Mouse (Mus musculus): ENCODE results near the gene Gm813.

The Gm813 gene

DNA sequence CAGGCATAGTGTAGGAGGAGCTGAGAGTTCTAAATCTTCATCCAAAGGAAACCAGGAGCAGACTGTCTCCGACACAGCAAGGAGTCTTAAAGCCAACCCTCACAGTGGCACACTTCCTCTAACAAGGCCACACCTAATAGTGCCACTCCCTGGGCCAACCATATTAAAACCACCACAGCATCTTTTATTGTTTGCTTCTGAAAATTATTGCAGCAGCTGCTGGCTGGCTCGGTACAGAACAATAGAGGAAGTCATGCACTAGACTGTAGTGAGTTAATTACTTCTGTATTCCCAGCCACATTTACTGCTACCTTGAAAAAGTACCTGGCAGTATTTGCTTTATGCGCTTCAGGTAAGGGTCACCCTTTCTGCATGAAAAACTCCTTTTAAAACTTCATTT lies 3.8 kb downstream of the Gm813 start:
- in situ Hi-C loops (cut with MboI, MseI) = loop anchor here in 1 of 2 experiments (25.0 kb wide), 1 partner anchor 799 kb away; the partner anchor contains the start of gene Gabrr3

DNA sequence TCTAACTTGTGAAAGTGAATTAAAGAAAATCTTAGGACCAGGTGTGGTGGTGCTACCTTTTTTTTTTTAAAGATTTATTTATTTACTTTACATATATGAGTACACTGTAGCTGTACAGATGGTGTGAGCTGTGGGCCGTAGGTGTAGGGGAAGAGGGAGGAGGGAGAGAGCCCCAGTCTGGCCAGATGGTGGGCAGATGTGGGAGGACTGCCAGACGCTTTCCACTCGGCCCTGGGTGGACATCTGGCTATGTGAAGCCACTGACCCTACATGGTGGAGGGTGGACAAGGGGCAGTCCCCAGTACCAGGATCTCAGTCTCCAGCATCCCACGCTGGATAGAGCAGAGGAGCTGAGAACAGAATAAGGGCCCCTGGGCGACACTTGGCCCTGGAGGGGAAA lies 9.7 kb downstream of the Gm813 start:
- in situ Hi-C loops (cut with MboI, MseI) = loop anchor here in 1 of 2 experiments (25.0 kb wide), 1 partner anchor 805 kb away; the partner anchor contains the start of gene Gabrr3

DNA sequence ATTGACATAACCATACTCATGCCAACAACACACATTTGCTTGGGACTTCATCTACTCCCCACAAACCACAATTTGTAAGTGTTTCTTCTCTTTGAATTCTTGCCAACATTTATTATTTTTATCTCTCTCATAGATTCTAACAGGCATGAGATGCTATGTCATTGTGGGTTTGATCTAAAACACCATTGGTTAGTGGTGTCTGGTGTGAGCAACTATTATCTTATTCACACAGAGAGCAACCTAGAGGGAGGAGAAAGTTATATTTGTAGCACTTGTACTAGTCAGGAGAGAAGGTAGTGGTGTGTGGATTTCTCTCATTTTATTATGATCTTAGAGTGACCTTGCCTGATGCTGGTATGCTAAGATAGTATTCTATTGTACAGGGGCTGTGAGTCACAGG lies 12.1 kb downstream of the Gm813 start:
- in situ Hi-C loops (cut with MboI, MseI) = loop anchor here in 1 of 2 experiments (25.0 kb wide), 1 partner anchor 808 kb away; the partner anchor contains the start of gene Gabrr3

DNA sequence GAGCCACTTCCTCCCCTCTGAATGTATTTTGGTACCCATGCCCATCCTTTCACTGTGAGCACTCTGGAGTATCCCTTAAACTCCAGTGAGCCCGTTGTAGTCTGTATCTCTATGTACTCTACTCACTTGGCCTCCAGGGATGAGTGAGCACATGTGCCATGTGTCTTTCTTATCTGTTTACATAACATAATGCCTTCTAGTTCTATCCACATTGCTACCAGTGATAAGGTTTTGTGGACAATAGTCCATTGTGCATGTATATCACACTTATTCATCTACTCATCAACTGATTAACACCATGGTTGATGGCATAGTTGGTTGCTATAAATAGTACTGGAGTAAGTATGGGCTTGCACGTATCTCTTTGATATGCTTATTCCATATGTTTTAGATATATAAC lies 12.9 kb downstream of the Gm813 start:
- in situ Hi-C loops (cut with MboI, MseI) = loop anchor here in 1 of 2 experiments (25.0 kb wide), 1 partner anchor 808 kb away; the partner anchor contains the start of gene Gabrr3

- in situ Hi-C loops (cut with MboI, MseI) = loop anchor here in 1 of 2 experiments (25.0 kb wide), 1 partner anchor 811 kb away; the partner anchor contains the start of gene Gabrr3
Measured at GRCm38 (mm10) chr16:58600846-58601245, 15.9 kb downstream of the Gm813 start.

DNA sequence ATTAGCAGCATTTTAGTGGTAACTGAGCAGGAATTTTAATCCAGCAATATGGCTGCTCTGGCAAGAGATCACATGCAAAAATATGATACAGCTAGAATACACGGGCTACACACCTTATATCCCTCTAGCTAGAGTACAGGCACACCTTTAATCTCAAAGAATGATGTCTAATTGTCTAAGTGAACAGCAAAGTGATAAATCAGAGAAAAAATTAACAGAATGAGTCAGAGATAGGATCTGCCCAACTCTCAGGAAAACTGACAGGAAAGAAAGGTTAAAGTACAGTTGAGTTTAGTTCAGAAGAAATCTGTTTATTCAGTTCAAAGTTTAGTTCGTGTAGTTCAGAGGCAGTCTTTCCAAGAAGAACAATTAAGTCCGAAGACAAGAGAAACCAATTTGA lies 25.5 kb downstream of the Gm813 start:
- in situ Hi-C loops (cut with MboI, MseI) = no loop called here

DNA sequence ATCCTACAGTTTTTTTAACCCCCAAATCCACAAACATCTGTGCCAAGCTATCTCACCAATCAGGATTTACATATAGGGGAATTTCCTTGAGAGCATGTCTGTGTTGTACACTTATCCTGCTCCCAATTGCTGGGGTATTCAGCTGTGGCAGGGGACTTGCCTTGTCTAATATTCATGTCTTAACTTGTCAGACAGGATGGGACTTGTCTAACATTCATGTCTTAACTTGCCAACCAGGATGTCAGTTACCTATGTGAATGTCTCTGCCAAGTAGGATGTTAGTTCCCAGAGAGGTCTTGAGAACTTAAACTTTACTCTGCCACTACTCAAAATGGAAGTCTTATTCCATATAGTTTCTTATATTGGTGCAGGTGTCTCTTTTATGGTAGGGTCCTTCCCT lies 27.3 kb downstream of the Gm813 start:
- in situ Hi-C loops (cut with MboI, MseI) = no loop called here

- in situ Hi-C loops (cut with MboI, MseI) = no loop called here
Measured at GRCm38 (mm10) chr16:58573949-58574722, 42.6 kb downstream of the Gm813 start.

DNA sequence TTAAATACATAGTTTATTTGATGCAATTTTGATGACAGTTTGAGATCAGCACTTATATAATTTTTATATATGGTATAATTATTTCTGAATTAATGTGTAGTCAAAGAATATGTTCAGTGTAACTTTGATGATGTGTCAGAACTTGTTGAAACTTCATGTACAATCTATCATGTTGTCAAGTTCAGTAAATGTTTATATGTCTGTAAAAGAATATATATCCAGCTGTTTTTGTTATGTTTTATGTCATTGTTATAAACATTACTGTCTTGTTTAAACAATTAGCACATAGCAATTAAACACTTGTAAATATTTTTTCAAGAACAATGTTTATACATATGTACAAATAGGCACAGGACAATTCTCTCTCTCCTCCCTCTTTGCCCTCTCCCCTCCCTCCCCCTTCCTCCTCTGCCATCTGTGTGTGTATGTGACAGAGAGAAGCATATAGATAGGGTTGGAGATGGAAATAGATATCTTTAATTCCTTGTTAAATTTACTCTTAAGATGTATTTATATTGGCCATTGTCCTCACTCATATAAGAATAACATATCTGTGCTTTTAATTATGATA lies 46.0 kb downstream of the Gm813 start:
- in situ Hi-C loops (cut with MboI, MseI) = no loop called here
